Mouse (Mus musculus) kidney, embryonic 15.5 days (tissue): ENCODE measurements around the gene Gm49405. TPM values are rescaled to one million over a fixed set of nuclear protein-coding genes. Genes with fewer than 3 reads are reported as not detected.

Source experiments
- ATAC-seq: fragments of 200-750 bp; cut with Nextera tagmentation; replicated peaks from 2 replicates; pipeline ENCODE4 v1.8.0; 2017; ENCODE audit warnings: moderate TSS enrichment; ENCODE audit not compliant: low FRiP score
- H3K27ac ChIP-seq: fragments of 300-500 bp; sonication (generic); 2 replicates; pipeline ENCODE4 v1.5.1; 2015; ENCODE audit warnings: mild to moderate bottlenecking, inconsistent platforms
- H3K27me3 ChIP-seq: fragments of 300-500 bp; sonication (generic); 2 replicates; pipeline ENCODE4 v1.6.1; 2015; ENCODE audit warnings: inconsistent platforms
- H3K36me3 ChIP-seq: fragments of 300-500 bp; sonication (generic); 2 replicates; pipeline ENCODE4 v1.6.1; 2015; ENCODE audit warnings: inconsistent platforms
- H3K4me1 ChIP-seq: fragments of 300-500 bp; sonication (generic); 2 replicates; pipeline ENCODE4 v1.6.1; 2015; ENCODE audit warnings: inconsistent platforms
- H3K4me2 ChIP-seq: fragments of 300-500 bp; sonication (generic); 2 replicates; pipeline ENCODE4 v1.6.1; 2015; ENCODE audit warnings: moderate library complexity, mild to moderate bottlenecking, inconsistent platforms
- H3K4me3 ChIP-seq: fragments of 300-500 bp; sonication (generic); replicated peaks from 2 replicates; pipeline ENCODE4 v1.5.1; 2015; ENCODE audit warnings: mild to moderate bottlenecking, inconsistent platforms
- H3K9ac ChIP-seq: fragments of 300-500 bp; sonication (generic); 2 replicates; pipeline ENCODE4 v1.6.1; 2015; ENCODE audit warnings: mild to moderate bottlenecking, inconsistent platforms
- H3K9me3 ChIP-seq: fragments of 300-500 bp; sonication (generic); replicated peaks from 2 replicates; pipeline ENCODE4 v1.6.1; 2016; ENCODE audit warnings: inconsistent platforms
- WGBS: fragments of 180-500 bp; shearing (Covaris S2); methylation state at CpG from one replicate; pipeline ENCODE4 v1.1.7; 2015; ENCODE audit warnings: mixed read lengths; 5-methylcytosine and 5-hydroxymethylcytosine counted together
- polyA plus RNA-seq: library from polyadenylated mRNA; unstranded; fragments of >200 nt; fragmentation: Nextera tagmentation; extraction: Ambion mirVana; gene quantifications from 2 replicates; pipeline ENCODE4 v1.2.1, GENCODE M21; 2015

The Gm49405 gene
- polyA plus RNA-seq, 1 experiment from 2014 or later: 4.1 TPM

DNA sequence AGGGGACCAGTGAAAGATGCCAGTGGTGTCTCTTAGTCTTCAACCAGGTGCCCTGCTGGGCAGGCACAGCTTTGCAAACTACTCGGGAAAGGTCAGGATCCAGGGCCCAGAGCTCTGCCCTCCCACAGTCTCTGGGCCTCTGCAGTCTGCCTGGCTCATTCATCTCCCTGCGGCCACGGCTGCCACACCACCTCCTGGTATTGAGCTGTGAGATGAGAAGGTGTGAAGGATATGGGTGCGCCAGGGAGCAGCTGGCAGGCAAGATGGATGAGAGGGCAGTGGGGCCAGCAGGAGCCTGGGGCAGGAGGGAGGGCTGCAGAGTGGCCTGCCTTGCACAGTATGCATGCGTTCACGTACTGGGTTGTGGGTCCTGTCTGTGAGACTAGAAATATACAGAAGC, 9.6 kb upstream of the Gm49405 start:
- H3K4me1 ChIP-seq: peaks cover 40% of the 10 kb centered on the region
- H3K9me3 ChIP-seq: no peaks in the 10 kb centered on the region
- no peak overlapping the region for H3K9ac ChIP-seq
- H3K27me3 ChIP-seq: no peaks in the 10 kb centered on the region
- no peak overlapping the region for H3K4me2 ChIP-seq
- no peak overlapping the region for H3K4me3 ChIP-seq
- H3K27ac ChIP-seq: peak overlapping the region; percentile 20; the same call in 1 of the 2 replicates
- H3K36me3 ChIP-seq: peaks cover 6% of the 10 kb centered on the region; the same call in 1 of the 2 replicates
- ATAC-seq: no peak
- WGBS: 26% methylated on average over 6 of the region's 6 CpGs

DNA sequence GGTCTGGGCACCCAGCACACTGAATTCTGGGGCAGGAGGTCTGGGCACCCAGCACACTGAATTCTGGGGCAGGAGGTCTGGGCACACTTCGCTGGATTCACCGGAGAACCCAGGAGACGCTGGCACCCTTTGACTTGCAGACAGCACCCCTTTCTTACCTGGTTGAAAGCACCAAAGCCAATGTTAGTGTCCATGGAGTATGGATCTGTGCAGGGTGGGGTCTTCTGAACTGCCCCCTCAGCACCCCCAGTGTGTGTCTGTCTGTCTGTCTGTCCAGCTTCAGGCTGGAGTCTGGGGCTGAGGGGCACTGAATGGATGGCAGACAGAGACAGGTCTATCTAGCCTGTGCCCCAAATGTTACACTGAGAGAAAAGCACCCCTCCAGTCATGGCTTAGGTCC, 8.9 kb upstream of the Gm49405 start:
- H3K9me3 ChIP-seq: no peaks in the 10 kb centered on the region
- no peaks in the 10 kb centered on the region for H3K27me3 ChIP-seq
- H3K27ac ChIP-seq: no peak overlapping the region
- H3K9ac ChIP-seq: no peak overlapping the region
- H3K4me3 ChIP-seq: no peak overlapping the region
- 89% methylated on average over 3 of the region's 3 CpGs for WGBS
- no peak for ATAC-seq
- H3K4me2 ChIP-seq: no peak overlapping the region
- peaks cover 40% of the 10 kb centered on the region for H3K4me1 ChIP-seq
- peaks cover 6% of the 10 kb centered on the region; the same call in 1 of the 2 replicates for H3K36me3 ChIP-seq

DNA sequence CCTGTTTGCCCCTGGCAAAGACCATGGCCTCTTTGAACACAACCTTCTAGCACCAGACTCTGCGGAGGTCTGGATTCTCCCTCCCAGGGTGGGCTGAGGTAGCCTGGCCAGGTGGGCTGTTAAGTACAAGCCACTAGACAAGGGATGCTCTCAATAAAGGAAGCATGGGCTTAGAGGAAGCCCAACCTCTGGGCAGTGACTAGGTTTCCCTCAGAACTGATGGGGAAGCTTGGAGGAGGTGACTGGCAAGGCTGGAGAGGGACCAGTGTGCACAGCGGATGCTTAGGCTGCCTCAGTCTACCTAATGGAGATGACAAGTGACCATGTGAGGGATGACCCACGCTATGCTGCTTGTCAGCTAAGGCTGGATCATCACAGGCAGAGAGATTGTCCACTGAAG, 8.5 kb upstream of the Gm49405 start:
- Histone ChIP-seq H3K36me3 (peaks cover 6% of the 10 kb centered on the region; the same call in 1 of the 2 replicates), H3K27ac (no peak overlapping the region), H3K4me3 (no peak overlapping the region), H3K9ac (no peak overlapping the region), H3K4me1 (peaks cover 40% of the 10 kb centered on the region), H3K27me3 (no peaks in the 10 kb centered on the region), H3K9me3 (no peaks in the 10 kb centered on the region), H3K4me2 (no peak overlapping the region)
- WGBS: 84% methylated on average over 3 of the region's 3 CpGs
- ATAC-seq: no peak

DNA sequence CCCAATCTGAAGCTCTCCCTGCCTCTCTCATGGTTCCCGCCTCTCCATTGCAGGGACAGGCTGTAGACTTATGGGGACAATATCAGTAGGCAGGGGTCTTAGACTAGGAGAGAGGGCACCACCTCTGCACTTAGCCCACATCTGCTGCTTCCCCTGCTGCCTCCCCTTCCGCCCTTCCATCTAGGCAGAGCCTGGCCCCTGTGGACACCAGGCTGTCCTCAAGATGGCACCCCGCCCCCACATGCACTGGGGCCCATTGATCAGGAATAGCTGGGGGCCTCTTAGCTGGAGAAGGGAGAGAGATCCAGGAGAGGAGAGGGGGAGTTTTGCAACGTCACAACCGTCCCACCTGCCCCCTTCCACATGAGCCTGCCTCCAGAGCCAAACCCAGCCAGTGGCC, 8.0 kb upstream of the Gm49405 start, which contains the start of gene Tbx10:
Gene Tbx10 (plus strand): TSS at position 337 of the 400 bp plus-strand sequence.
- 58% methylated on average over 5 of the region's 5 CpGs for WGBS
- H3K27me3 ChIP-seq: no peaks in the 10 kb centered on the region
- no peak for ATAC-seq
- H3K9me3 ChIP-seq: no peaks in the 10 kb centered on the region
- peaks cover 40% of the 10 kb centered on the region for H3K4me1 ChIP-seq
- no peak within 1 kb of the TSS for H3K9ac ChIP-seq
- H3K4me2 ChIP-seq: no peak within 1 kb of the TSS
- no peak within 1 kb of the TSS for H3K4me3 ChIP-seq
- peaks cover 6% of the 10 kb centered on the region; the same call in 1 of the 2 replicates for H3K36me3 ChIP-seq
- H3K27ac ChIP-seq: no peak within 1 kb of the TSS

GRCm38 (mm10) chr19:3994932-3995331, 5.5 kb upstream of the Gm49405 start:
- H3K4me3 ChIP-seq: no peak overlapping the region
- H3K4me1 ChIP-seq: peaks cover 56% of the 10 kb centered on the region
- 37% methylated on average over 6 of the region's 6 CpGs for whole genome bisulfite sequencing
- no peak for ATAC-seq
- no peak overlapping the region for H3K4me2 ChIP-seq
- H3K27ac ChIP-seq: peak overlapping the region; percentile 59; the same call in 1 of the 2 replicates
- H3K27me3 ChIP-seq: no peaks in the 10 kb centered on the region
- no peaks in the 10 kb centered on the region for H3K36me3 ChIP-seq
- no peak overlapping the region for H3K9ac ChIP-seq
- no peaks in the 10 kb centered on the region for H3K9me3 ChIP-seq

- H3K9ac ChIP-seq: no peak overlapping the region
- no peaks in the 10 kb centered on the region for H3K9me3 ChIP-seq
- 60% methylated on average over 3 of the region's 3 CpGs for WGBS
- no peak overlapping the region for H3K4me2 ChIP-seq
- H3K27ac ChIP-seq: peak overlapping the region; percentile 59
- peaks cover 56% of the 10 kb centered on the region for H3K4me1 ChIP-seq
- no peaks in the 10 kb centered on the region for H3K27me3 ChIP-seq
- H3K4me3 ChIP-seq: no peak overlapping the region
- no peaks in the 10 kb centered on the region for H3K36me3 ChIP-seq
- no peak for ATAC-seq
Observed at GRCm38 (mm10) chr19:3995505-3995904, 4.9 kb upstream of the Gm49405 start.

- Histone ChIP-seq H3K36me3 (no peaks in the 10 kb centered on the region), H3K9me3 (no peaks in the 10 kb centered on the region), H3K27me3 (no peaks in the 10 kb centered on the region), H3K4me2 (no peak overlapping the region), H3K27ac (peak overlapping the region; percentile 59; the same call in 1 of the 2 replicates), H3K4me3 (no peak overlapping the region), H3K4me1 (peaks cover 54% of the 10 kb centered on the region), H3K9ac (no peak overlapping the region)
- 45% methylated on average over 7 of the region's 7 CpGs for WGBS
- no peak for ATAC-seq
Observed at GRCm38 (mm10) chr19:3996106-3996505, 4.3 kb upstream of the Gm49405 start.

DNA sequence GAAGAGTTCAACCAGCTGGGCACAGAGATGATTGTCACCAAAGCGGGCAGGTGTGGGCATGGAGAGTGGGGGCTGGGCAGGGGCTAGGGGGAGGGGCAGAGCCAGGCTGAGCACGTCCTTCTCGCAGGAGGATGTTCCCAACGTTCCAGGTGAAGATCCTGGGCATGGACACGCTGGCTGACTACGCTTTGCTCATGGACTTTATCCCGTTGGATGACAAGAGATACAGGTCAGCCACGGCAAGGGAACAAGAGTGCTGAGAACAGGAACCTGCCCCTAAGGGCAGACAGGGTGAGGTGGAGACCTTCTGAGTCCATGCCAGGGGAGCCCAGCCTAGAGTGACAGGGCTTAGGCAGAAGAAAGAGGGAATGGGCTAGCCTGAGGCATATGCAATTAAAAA, 3.7 kb upstream of the Gm49405 start:
- 76% methylated on average over 8 of the region's 8 CpGs for WGBS
- no peak for ATAC-seq
- no peak overlapping the region for H3K4me2 ChIP-seq

GRCm38 (mm10) chr19:3997231-3997630, 3.2 kb upstream of the Gm49405 start:
- H3K4me3 ChIP-seq: no peak overlapping the region
- 42% methylated on average over 8 of the region's 8 CpGs for WGBS
- H3K27ac ChIP-seq: no peak overlapping the region
- no peaks in the 10 kb centered on the region for H3K27me3 ChIP-seq
- peaks cover 64% of the 10 kb centered on the region for H3K4me1 ChIP-seq
- H3K9ac ChIP-seq: no peak overlapping the region
- no peak for ATAC-seq
- H3K9me3 ChIP-seq: no peaks in the 10 kb centered on the region
- no peak overlapping the region for H3K4me2 ChIP-seq
- no peaks in the 10 kb centered on the region for H3K36me3 ChIP-seq

More for the DNA sequence above, 3.7 kb upstream of the Gm49405 start:
- no peaks in the 10 kb centered on the region for H3K27me3 ChIP-seq
- no peaks in the 10 kb centered on the region for H3K9me3 ChIP-seq
- peaks cover 60% of the 10 kb centered on the region for H3K4me1 ChIP-seq
- H3K27ac ChIP-seq: 0 out of 2 replicates have a peak overlapping the region, but pooled peaks have one; percentile 59
- no peak overlapping the region for H3K4me3 ChIP-seq
- no peak overlapping the region for H3K9ac ChIP-seq
- H3K36me3 ChIP-seq: no peaks in the 10 kb centered on the region

DNA sequence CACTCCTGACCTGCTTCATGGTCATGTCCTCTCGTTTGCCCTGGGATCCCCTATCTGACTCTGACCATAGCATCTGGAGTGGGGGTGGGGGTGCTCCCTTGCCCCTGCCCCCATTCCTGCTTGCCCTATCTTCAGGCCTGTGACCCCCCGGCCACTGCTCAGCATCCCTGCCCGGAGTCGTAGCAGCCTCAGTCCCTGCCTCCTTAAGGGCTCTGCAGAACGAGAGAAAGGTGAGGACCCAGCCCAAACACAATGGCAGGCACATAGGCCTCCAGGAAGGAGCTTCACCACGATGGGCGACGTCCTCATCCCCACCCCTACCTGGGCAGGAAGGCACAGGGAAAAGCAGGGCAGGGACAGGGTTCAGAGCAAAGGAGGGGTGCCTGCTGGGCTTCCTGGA, 2.1 kb upstream of the Gm49405 start:
- H3K27me3 ChIP-seq: no peaks in the 10 kb centered on the region
- no peak overlapping the region for H3K4me3 ChIP-seq
- 64% methylated on average over 8 of the region's 8 CpGs for whole genome bisulfite sequencing
- no peak overlapping the region for H3K4me2 ChIP-seq
- no peak overlapping the region for H3K27ac ChIP-seq
- H3K9ac ChIP-seq: no peak overlapping the region
- no peaks in the 10 kb centered on the region for H3K36me3 ChIP-seq
- H3K9me3 ChIP-seq: no peaks in the 10 kb centered on the region
- ATAC-seq: no peak
- peaks cover 64% of the 10 kb centered on the region for H3K4me1 ChIP-seq

DNA sequence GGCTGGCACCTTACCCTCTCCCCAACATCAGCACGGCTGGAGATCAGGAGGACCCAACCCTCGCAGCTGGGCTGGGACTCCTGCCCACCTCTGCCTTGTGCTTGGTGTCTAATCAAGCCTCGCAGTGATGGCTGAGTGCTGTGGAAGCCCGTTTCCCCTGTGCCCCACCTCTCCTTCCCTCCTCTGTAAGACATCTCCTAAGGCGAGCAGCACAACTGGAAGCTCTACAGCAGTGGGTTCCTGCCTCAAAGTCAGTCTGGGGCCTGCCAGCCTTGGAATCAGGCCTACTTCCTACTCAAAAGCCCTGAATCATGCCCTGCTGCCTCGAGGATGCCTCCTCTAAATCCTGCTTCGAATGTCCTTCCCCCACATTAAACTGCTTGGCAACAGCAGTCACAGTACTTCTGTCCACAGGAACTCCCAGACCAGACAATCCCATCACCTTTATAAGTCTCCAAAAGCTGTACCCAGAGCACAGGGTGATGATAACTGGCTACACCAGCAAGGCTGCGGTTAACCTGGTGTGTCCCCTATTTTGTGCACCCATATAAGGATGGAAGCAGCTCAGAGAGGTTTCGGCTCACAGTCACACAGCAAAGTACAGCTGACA, 1.2 kb upstream of the Gm49405 start:
- ATAC-seq: no peak
- Histone ChIP-seq H3K4me2 (peak overlapping the region; percentile 89), H3K36me3 (no peaks in the 10 kb centered on the region), H3K4me1 (peaks cover 64% of the 10 kb centered on the region), H3K9me3 (no peaks in the 10 kb centered on the region), H3K27me3 (no peaks in the 10 kb centered on the region), H3K27ac (peak overlapping the region; percentile 98; the same call in 1 of the 2 replicates), H3K9ac (peak overlapping the region; percentile 46; the same call in 1 of the 2 replicates), H3K4me3 (peak overlapping the region; percentile 74)
- WGBS: 77% methylated on average over 9 of the region's 9 CpGs

- Histone ChIP-seq H3K9me3 (no peaks in the 10 kb centered on the region), H3K4me3 (peak overlapping the region; percentile 74), H3K27me3 (no peaks in the 10 kb centered on the region), H3K36me3 (peaks cover 14% of the 10 kb centered on the region), H3K4me1 (peaks cover 51% of the 10 kb centered on the region), H3K9ac (peak overlapping the region; percentile 80), H3K27ac (peak overlapping the region; percentile 98), H3K4me2 (peak overlapping the region; percentile 89)
- peak; percentile 13; the same call in 1 of the 2 replicates for ATAC-seq
- 11% methylated on average over 17 of the region's 17 CpGs for WGBS
Observed at GRCm38 (mm10) chr19:4000949-4001525, 611 bp downstream of the Gm49405 start.
